Mouse (Mus musculus) ES-E14 (cell line): ENCODE results near the gene Sumo3. TPM values are rescaled to one million over a fixed set of nuclear protein-coding genes. Genes with fewer than 3 reads are reported as not detected.

Source experiments
- DNase-seq: peaks from one replicate; pipeline ENCODE4 v3.0.0-alpha.2; 2013; ENCODE audit warnings: low read depth, low spot score
- H3K27ac ChIP-seq: 2 replicates; pipeline ENCODE4 v1.5.1; 2012; ENCODE audit warnings: low read depth, mild to moderate bottlenecking, low read length, moderate library complexity, mixed read lengths; ENCODE audit not compliant: poor library complexity, insufficient read depth, severe bottlenecking
- H3K36me3 ChIP-seq: 2 replicates; pipeline ENCODE4 v1.6.1; 2012; ENCODE audit warnings: mild to moderate bottlenecking, low read length, moderate library complexity, mixed read lengths; ENCODE audit not compliant: control insufficient read depth, poor library complexity, insufficient read depth, severe bottlenecking
- H3K4me1 ChIP-seq, 2 experiments: fragments of 150-350 bp in 1 of 2; sonication (generic) in 1 of 2; 2 replicates each; pipeline ENCODE4 v1.6.1; 2012; ENCODE audit warnings: low read length in 2 of 2, mild to moderate bottlenecking in 1 of 2, mixed read lengths in 1 of 2; ENCODE audit not compliant: control insufficient read depth in 2 of 2, insufficient read depth in 2 of 2, poor library complexity in 1 of 2
- H3K4me3 ChIP-seq, 2 experiments: fragments of 150-350 bp in 1 of 2; sonication (generic) in 1 of 2; 2 replicates each; pipeline ENCODE4 v1.5.1; 2012; ENCODE audit warnings: low read length in 2 of 2, low read depth in 1 of 2, mild to moderate bottlenecking in 1 of 2, mixed read lengths in 1 of 2; ENCODE audit not compliant: insufficient read depth in 1 of 2, poor library complexity in 1 of 2, severe bottlenecking in 1 of 2
- H3K9ac ChIP-seq: 2 replicates; pipeline ENCODE4 v1.6.1; 2012; ENCODE audit warnings: low read depth, mild to moderate bottlenecking, low read length, mixed read lengths; ENCODE audit not compliant: poor library complexity, insufficient read depth, severe bottlenecking
- H3K9me3 ChIP-seq: fragments of 150-350 bp; sonication (generic); 2 replicates; pipeline ENCODE4 v1.6.1; 2012; ENCODE audit warnings: low read depth, mild to moderate bottlenecking, low read length; ENCODE audit not compliant: control insufficient read depth, insufficient read depth
- CHD2 ChIP-seq: IDR thresholded peaks from 2 replicates; pipeline ENCODE4 v1.6.1; 2014; ENCODE audit warnings: mild to moderate bottlenecking, low read depth, low read length, inconsistent platforms
- HCFC1 ChIP-seq: IDR thresholded peaks from 2 replicates; pipeline ENCODE4 v1.6.1; 2012; ENCODE audit warnings: low read length, inconsistent platforms, borderline replicate concordance; ENCODE audit not compliant: insufficient read depth
- MAFK ChIP-seq: IDR thresholded peaks from 2 replicates; pipeline ENCODE4 v1.6.1; 2014; ENCODE audit warnings: mild to moderate bottlenecking, low read depth, low read length, inconsistent platforms; ENCODE audit not compliant: insufficient read depth
- ZC3H11A ChIP-seq: IDR thresholded peaks from 2 replicates; pipeline ENCODE4 v1.6.1; 2012; ENCODE audit warnings: low read depth, mild to moderate bottlenecking, inconsistent platforms, low read length, borderline replicate concordance
- ZNF384 ChIP-seq: IDR thresholded peaks from 2 replicates; pipeline ENCODE4 v1.6.1; 2012; ENCODE audit warnings: low read depth, low read length, inconsistent platforms
- in situ Hi-C, 2 experiments: fragments of 600-800 bp; cut with MboI; formaldehyde crosslinking; loops; one replicate each; pipeline ENCODE4 v1.15.1; 2025; ENCODE audit warnings: low sequenced_read_pairs in 2 of 2, inconsistent platforms in 1 of 2; ENCODE audit not compliant: unreplicated experiment in 2 of 2
- total RNA-seq: library from RNA; depleted of rRNA; stranded (reverse); fragments of 300-350 nt; gene quantifications from 2 replicates; pipeline ENCODE4 v1.2.3, GENCODE M21; 2012

Gene Sumo3
- total RNA-seq, 1 experiment, result 148 TPM

GRCm38 (mm10) chr10:77623069-77623492 lies 17.2 kb downstream of the Sumo3 start:
- Histone ChIP-seq H3K4me1 (peaks cover 0 to 5% of the 10 kb centered on the region in 2 experiments; a peak in 2 of 4 replicates), H3K4me3 (peak overlapping the region; percentile 86 to 92), H3K9me3 (no peaks in the 10 kb centered on the region), H3K36me3 (no peaks in the 10 kb centered on the region; the same call in 1 of the 2 replicates), H3K27ac (no peak overlapping the region), H3K9ac (peak overlapping the region; percentile 93; the same call in 1 of the 2 replicates)
- TF ChIP-seq ZC3H11A (no peak), MAFK (no peak), HCFC1 (no peak), ZNF384 (no peak), CHD2 (no peak)
- in situ Hi-C loops, result no loop called here
- DNase-seq, result no peak

- Histone ChIP-seq H3K4me1 (peaks cover 0 to 8% of the 10 kb centered on the region in 2 experiments; a peak in 2 of 4 replicates), H3K4me3 (no peak overlapping the region), H3K9me3 (no peaks in the 10 kb centered on the region), H3K36me3 (no peaks in the 10 kb centered on the region; the same call in 1 of the 2 replicates), H3K9ac (no peak overlapping the region), H3K27ac (no peak overlapping the region)
- in situ Hi-C loops, result no loop called here
- TF ChIP-seq ZC3H11A (no peak), ZNF384 (no peak), MAFK (no peak), HCFC1 (no peak), CHD2 (no peak)
- no peak for DNase-seq
These were observed 17.9 kb downstream of the Sumo3 start for GRCm38 (mm10) chr10:77623639-77624400.

- no peak overlapping the region for H3K27ac ChIP-seq
- H3K4me3 ChIP-seq, result no peak overlapping the region
- in situ Hi-C loops, result no loop called here
- peaks cover 0 to 11% of the 10 kb centered on the region in 2 experiments; a peak in 2 of 4 replicates for H3K4me1 ChIP-seq
- H3K9me3 ChIP-seq, result no peaks in the 10 kb centered on the region
- no peak for DNase-seq
- no peaks in the 10 kb centered on the region; the same call in 1 of the 2 replicates for H3K36me3 ChIP-seq
- TF ChIP-seq MAFK (no peak), ZC3H11A (no peak), HCFC1 (no peak), CHD2 (no peak), ZNF384 (no peak)
- no peak overlapping the region for H3K9ac ChIP-seq
These were observed 18.7 kb downstream of the Sumo3 start for GRCm38 (mm10) chr10:77624570-77624995.

GRCm38 (mm10) chr10:77626036-77626435 lies 20.1 kb downstream of the Sumo3 start:
- no peak for DNase-seq
- in situ Hi-C loops, result no loop called here
- no peak overlapping the region for H3K27ac ChIP-seq
- no peak overlapping the region for H3K4me3 ChIP-seq
- peaks cover under 1% of the 10 kb centered on the region for H3K36me3 ChIP-seq
- no peaks in the 10 kb centered on the region for H3K9me3 ChIP-seq
- H3K9ac ChIP-seq, result no peak overlapping the region
- TF ChIP-seq ZC3H11A (no peak), MAFK (no peak), CHD2 (no peak), HCFC1 (no peak), ZNF384 (no peak)
- H3K4me1 ChIP-seq, result peaks cover 0 to 11% of the 10 kb centered on the region in 2 experiments; a peak in 2 of 4 replicates
